Mouse (Mus musculus) heart, postnatal 4 days (tissue): Measurements from ENCODE around the gene Xrcc5. TPM values are rescaled to one million over a fixed set of nuclear protein-coding genes. Genes with fewer than 3 reads are reported as not detected.
A peak's percentile ranks its signal among the peaks of the same experiment; 100 is the strongest.

ENCODE experiments used
- DNase-seq: peaks from one replicate; pipeline ENCODE4 v3.0.0; 2021
- total RNA-seq, 2 experiments: library from RNA; stranded (reverse); gene quantifications; 2 replicates each; pipeline ENCODE4 v1.2.3; 2021

Gene Xrcc5
- total RNA-seq, 2 experiments from 2014 or later = 14.6 to 14.7 TPM

DNA sequence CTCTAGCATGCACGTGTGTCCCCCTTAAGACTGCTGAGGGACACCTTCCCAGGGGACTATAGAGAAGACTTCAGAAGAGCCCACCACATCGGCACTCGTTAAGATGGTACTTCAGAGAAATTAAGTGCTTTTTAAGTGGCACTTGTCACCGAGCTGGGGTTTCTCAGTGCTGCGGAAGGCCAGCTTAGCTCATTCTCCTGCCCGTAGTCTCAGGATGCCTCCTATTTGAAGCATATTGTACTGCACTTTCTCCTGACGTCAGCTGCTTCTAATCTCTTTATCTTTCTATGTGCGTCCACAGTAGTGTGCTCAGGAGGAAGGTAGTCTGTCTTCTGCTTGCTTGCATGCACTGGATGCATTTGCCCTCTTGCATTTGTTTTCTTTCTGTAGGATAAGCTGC, 9.2 kb downstream of the Xrcc5 start:
- no peak for DNase-seq

DNA sequence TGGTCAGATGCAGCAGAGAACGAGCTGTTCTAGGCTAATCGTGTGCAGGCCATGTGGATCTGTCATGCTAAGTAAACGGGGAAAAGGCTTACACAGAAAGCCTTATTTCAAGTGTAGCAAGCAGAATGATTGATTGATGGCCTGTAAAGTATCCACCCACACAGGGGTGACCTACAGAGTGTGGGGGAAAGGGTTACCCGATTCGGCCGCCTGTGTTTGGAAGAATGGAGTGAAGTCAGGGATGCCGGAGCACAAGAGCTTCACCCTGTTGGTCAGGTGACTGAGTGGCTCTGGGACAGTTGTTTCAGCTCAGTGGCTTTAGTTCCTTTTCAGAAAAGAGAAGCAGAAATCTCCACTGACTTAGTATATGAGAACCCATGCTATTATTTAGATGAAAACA, 9.7 kb downstream of the Xrcc5 start:
- DNase-seq = no peak

DNA sequence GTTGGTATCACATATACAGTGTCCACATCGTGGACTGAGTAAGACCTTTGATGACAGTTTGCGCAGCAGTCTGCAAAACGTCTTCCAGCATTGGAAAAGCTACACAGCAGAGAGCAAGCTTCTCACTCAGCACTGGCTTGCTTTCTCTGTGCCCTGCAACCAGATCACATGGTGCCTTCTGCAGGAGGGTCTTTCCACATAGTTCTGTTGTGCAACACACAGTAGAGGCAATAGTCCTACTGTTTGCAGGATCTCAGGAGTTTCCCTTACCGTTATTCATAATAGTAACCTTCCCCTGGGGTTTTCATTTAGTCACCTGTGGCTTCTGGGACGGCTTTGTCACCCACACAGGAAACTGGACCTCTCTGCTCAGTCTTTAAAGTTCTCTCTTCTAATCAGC, 13.5 kb downstream of the Xrcc5 start:
- no peak for DNase-seq

DNA sequence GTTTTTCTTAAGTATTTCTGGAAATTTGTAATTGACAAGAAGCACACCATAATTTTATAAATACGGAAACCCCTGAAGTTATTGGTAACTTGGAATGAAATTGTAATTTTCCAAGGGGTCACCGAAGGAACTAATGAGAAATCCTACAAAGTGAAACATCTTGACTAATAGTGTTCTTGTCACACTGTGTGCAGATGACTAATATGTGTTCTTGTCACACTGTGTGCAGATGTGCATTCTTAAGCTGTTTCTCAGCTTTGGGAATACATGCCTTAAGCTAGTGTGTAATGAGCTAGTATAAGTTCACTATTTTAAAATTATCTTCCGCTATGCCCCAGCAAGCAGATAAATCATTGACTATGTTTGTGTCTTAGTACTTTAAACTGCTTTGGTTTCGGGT, 16.0 kb downstream of the Xrcc5 start:
- no peak for DNase-seq

DNA sequence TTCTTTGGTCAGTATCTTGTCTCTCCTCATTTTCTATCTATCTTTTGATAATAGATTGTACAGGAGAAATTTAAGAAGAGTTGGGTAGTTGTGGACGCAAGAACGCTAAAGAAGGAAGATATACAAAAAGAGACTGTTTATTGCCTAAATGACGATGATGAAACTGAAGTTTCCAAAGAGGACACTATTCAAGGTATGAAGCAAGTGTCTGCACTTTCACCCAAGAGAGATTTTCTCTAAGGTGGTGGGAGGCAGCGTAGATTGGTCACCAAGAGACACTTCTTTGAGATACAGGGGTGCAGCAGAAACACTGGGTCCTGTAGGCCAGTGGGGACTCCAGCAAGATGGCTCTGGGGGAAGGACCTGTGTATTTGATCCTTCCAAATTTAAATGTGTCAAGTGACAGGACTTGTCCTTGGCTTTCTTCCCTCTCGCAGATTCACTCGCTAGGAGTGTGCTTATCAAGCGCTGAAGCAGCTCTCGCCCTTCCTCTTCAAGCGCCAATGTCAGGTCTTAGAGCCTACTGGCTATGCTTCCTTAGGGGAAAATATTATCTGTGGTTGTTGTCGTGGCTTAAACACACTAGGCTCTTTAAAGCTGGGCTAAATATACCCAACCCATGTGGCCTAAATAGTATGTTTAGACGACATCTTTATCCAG, 19.1 kb downstream of the Xrcc5 start:
- peak; percentile 5 for DNase-seq

DNA sequence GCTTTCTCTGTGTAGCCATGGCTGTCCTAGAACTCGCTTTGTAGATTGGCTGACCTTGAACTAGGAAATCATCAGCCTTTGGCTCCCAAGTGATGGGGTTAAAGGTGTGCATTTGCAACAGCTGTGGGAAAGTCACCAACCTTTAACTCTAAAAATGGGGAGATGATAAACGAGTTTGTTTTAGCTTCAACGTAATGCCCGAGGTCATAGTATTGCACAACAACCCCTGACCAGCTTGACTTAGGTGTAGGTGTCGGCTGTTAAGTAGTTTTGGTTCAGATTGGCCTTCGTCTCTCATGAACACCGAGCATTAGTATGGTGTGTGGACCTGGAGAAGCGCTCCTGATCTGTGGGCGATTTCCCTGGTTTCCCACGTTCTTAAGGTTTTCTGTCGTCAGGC, 27.6 kb downstream of the Xrcc5 start:
- no peak for DNase-seq

DNA sequence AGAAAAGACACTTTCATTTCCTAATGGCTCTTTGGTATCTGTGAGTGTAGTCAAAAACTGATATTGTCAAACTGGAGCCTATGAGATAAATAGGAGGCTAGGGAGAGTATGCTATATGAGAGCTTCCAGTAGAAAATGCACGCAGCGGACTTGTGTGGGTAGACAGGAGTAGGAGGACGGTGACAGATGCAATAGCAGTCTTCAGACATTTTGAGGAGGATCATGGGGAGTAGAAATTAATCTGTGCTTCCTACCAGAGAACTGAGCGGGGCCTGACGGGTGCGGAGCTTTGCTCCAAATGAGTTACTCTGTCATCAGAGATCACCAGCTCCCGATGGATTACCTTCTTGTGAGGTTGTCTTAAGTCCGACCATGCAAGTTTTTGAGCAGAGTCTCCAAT, 29.6 kb downstream of the Xrcc5 start:
- no peak for DNase-seq

DNA sequence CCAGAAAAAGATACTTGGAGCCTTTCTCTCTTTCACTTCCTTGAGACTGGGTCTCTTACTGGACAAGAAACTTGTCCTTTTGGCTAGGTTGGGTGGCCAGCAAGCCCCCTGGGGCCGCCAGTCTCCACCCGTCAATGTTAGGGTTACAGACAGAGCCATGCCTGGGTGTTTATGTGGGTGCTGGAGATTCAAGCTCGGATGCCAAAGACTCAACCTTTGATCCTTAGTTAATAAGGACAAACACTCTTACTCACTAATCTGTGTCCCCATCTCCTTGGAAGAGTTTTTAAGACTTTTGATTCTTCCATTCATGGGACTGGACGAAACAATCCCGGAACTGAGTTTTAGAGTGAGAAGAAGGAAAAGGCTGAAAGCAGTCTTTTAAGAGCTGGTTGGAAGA, 31.1 kb downstream of the Xrcc5 start:
- DNase-seq = no peak

DNA sequence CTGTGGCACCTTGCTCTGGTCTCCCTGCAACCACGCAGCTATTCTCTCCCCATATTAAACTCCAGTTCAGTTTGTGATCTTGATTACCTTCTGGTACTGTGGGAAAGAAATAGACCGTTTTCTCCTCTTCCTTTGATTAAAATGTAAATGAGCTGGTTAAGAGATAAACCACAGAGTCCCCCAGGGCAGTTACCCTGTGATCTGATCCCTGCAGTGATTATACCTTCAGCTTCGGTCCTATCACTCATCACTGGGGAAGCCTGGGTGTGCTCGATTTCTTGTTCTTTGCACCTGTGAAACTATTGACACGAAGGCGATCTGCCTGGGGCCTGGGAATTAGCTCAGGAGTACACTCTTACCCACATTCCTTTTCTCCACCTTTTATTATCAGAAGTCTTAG, 40.7 kb downstream of the Xrcc5 start:
- DNase-seq = no peak

DNA sequence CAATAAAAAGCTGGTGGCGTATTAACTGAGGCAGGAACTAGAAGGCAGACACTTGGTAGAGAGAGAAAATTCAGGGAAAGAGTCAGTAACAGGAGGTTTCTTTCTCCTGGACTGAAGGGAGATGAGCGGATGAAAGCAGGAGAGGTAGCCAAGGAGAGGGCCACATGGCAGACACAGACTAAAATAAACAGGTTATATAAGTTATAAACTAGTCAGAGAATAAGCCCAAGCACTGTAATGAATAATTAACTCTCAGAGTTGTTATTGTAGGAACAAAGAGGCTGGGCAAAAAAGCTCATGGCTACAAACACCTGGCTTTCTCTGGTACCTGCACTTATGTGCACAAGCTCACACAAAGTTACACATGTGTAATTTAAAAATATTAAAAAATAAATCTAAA, 47.6 kb downstream of the Xrcc5 start:
- DNase-seq = no peak

DNA sequence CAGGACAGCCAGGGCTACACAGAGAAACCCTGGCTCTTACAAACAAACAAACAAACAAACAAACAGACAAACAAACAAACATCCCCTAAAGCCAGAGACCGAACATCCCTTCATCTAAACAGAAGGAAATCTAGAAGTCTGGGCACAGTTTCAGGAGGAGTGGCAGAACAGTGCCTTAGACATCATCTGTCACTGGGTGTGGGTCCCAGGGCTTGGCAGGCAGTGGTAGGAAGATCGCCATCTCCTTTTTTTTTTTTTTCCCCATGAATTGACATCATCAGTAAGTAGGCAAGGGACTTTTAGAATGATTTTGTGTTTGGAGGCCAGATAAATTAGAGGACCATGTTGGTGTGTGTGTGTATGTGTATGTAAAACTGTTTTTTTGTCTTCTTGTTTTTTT, 51.0 kb downstream of the Xrcc5 start:
- no peak for DNase-seq

DNA sequence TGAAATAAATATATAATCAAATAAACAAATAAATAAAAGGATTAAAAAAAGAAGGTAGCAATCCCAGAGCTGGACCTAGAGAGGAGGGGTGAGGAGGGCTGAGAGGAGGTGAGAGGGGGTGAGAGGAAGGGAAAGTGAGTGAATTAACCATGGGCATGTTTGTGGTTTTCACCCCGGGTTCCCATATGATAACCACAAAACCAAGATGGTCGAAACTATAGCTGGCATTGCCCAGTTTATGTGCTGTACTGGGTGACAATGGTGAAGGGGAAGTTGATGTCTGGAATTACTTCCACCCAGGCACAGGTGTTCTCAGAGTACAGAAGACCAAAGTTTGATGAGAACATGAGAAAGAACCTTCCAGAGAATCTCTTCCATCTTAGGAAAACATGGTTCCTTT, 52.2 kb downstream of the Xrcc5 start:
- no peak for DNase-seq

DNA sequence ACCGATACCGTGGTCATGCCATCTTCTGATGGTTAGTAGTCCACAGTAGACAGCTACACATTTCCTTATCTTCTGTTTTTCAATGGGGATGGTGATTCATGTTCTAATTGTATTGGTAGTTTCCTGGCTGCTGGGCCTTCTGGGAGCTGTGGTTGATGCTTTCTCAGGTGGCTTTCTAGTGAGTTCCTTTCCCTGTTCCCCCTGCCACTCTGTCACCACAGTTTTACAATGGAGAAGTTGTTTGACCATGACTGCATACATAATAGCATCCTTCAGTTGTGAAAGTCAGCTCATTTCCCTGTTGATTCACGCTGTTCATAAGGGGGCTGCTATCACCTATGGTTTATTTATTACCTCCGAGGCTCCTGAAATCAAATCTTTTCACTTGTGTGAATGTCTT, 53.6 kb downstream of the Xrcc5 start:
- DNase-seq = no peak

DNA sequence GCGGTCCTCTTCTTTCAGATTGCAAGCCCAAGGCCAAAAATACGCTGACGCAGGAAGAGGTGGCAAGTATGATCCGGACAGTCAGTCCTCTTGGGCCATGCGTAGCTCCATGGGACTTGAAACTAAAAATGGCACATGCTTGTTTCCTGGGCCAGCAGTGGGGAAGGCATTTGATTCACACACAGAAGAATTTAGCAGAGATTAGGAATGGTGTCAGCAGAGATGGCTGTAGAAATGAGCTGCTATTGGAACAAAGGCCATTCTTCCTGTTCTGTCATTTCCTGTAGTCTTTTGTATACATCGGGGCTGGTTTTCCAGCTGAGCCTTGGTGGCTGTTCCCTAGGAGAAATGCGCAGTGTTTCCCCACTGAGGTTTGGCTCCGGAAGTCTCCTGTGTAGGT, 57.4 kb downstream of the Xrcc5 start:
- peak; percentile 12 for DNase-seq

DNA sequence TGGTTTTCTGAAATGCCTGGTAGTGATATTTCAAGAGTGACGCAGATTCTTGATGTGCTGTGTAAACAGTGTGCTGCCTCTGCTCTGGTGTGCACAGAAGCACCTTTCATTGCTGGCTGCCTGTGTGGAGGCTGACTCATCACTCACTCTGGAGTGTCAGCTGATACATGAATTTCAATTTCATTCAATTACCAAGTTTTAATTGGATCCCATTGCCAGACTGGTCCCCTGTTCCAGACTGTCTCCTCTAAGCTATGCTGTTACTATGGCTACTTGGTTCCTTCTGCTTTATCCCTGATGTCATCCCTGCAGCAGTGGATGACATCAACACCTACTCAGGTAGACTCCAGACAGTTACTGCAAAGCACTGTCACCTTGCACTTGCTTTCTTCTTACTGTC, 65.3 kb downstream of the Xrcc5 start:
- no peak for DNase-seq

DNA sequence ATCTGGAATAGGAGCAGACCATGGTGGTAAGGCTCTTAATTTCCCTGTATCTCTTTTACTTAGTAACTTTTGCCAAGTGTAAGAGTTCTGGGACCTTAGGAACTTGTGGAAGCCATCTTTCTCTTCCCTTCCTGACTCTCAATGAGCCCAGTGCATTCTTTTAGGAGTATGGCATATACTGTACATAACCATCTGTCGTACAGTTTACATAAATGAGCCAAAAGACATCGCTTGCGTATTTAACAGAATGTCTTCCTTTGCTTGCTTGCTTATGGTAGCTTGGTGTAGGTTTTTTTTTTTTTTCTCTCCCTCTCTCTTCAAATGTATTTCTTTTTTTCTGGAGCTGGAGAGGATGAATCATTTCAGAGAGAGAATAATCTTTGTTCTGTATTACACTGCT, 65.7 kb downstream of the Xrcc5 start:
- no peak for DNase-seq

DNA sequence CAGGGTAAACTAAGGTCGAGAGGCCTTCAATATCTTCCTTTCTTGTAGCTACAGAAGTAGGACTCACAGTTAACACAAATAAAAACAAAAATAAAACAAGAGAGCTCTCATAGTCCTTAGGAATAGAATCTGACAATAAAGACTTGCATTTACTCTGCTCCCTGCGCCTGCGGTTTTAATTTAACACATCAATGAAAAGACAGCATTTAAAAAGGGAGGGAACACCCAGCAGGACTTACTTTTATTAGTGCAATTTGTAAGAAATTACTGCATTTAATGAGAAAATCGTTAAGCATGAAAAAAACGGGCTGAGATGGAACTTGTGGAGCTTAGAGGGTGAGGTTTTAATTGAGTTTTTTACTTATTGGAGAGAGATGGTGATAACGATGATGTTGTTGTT, 66.4 kb downstream of the Xrcc5 start:
- DNase-seq = no peak

DNA sequence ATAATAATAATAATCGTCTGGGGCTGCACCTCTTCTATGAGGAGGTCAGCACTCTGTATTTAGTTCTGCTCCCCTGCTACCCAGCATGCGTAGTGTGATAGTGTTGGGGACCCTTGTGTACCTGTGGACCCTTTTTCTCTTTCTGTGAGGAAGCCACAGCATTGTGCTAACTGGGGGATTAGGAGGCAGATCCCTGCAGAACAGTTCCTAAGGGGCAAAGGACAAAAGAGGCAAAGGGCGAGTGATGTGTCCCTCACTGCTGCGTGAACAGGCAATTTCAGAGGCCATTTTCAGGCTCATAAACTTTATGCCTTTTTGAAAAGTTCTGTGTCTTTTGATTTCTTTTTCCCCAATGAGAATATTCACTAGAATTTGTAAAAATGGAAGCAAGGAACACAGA, 66.8 kb downstream of the Xrcc5 start:
- no peak for DNase-seq

DNA sequence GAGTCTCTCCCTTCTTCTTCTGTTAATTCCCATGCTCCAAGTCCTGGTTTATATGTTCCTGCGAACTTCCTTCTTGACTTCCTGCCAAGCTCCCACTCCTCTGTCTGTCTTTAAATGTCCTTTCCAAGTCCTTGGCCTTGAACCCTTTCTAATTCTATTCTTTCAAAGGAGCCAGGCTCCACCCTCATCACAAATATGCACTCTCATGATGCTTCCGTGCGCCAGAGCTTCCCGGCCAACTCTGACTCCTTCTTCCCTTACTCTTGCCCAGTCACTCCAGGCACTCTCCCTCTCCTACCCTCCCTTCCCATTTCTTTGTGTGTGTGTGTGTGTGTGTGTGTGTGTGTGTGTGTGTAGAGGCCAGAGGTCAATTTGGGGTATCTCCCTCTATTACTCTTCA, 70.9 kb downstream of the Xrcc5 start:
- no peak for DNase-seq

DNA sequence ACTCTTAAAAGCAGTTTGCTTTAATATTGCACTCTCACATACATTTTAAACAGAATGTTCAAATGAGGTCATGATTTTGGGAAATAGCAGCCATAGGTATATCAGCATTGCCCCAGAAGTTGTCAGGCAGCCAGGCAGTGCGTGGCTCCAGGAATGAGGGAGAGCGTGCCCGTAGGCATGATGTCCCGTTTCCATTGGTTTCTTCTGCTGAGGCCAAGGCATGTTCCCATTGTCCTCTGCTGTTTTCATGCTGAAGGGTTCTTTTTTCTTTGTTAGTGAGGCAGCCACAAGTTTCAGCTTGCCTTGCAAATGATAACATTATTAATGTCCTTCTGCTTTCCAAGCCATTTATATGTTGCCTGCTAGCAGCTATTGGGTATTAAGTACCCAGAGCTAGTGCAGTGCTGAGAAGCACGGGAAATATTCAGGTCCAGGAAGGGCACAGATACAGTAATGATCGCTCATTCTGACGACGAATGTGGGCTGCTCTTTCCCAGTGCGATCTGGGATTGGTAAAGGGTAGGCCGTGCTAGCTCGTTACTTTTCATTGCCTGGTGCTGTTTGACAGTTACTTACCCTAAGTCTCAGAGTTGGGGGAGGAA, 72.6 kb downstream of the Xrcc5 start:
- DNase-seq = no peak

DNA sequence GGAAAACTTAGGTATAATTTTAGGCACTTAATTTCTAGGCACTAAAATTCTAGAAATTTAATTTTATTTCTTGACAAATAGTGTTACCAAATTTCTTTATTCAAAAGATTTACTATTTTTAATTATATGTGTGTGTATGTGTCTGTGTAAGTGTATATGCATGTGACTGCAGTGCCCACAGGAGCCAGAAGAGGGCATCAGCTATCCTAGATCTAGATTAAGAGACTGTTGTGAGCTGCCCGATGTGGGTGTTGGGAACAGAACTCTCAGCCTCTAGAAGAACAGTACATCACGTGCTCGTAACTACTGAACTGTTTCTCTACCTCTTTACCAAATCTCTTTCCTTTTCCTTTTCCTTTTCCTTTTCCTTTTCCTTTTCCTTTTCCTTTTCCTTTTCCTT, 73.3 kb downstream of the Xrcc5 start:
- DNase-seq = no peak

DNA sequence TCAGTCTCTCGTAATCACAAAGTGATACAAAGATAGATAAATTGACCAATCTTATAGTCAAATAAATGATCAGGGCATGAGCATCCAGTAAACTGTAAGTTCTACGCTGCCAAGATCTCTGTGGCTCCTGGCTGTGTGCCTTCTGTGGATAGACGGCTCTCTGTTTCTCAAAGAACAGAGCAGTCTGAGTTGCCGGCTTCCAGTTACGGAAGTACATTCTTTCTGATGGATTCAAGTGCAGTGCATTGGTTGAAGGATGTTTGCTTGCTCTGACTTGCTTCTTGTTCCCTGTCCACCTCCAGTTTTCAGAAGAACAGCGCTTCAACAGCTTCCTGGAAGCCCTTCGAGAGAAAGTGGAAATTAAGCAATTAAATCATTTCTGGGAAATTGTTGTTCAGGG, 75.8 kb downstream of the Xrcc5 start:
- DNase-seq = no peak

DNA sequence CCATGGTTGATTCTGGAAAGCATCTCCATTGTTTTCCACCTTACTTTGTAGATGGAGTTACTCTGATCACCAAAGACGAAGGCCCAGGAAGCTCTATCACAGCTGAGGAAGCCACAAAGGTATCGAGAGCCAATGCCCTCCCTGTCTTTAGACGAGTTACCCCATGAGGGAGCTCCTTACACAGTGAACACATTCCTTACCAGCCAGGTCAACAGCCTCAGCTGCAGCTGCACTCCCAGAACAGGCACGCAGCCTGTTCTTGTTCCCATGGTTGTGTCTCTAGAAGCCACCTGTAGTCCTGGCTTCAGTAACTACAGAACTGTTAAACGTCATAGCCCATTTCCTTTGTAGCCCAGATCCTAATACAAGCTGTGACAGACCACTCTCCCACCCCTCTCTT, 76.4 kb downstream of the Xrcc5 start:
- DNase-seq = no peak

DNA sequence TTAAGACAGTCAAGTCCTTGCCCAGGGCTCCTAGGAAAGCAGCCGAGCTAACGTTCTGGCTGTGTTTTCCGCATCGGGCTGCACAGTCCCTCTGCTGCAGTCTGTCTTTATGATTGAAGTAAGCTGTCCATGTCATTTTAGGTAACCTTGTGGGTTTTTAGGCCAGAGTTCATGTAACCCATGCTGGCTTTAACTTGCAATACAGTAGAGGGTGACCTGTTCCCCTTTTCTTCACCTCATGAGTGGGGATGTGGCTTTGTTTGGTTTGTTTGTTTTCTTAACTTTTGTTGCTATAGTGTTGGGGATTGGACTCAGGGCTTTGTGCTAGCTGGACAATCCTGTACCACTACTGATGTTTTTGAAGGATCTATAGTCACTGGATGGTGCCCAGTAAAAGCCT, 83.2 kb downstream of the Xrcc5 start:
- no peak for DNase-seq
